Mouse (Mus musculus) cerebellum, adult 2 months (tissue): ENCODE measurements around the gene Cyp4f39. TPM values are rescaled to one million over a fixed set of nuclear protein-coding genes. Genes with fewer than 3 reads are reported as not detected.
"Not testable (repeated sequence)": the region's sequence is repeated elsewhere in the genome, so short reads cannot be mapped to it uniquely, and the experiment has no call there.

Experiments used
- DNase-seq, 2 experiments: peaks; one replicate each; pipeline ENCODE4 v3.0.0; 2021
- H3K27ac ChIP-seq: fragments of 200-500 bp; 2 replicates; pipeline ENCODE4 v1.5.1; 2012; ENCODE audit warnings: low read length, control low read depth, inconsistent platforms; ENCODE audit not compliant: insufficient read depth
- H3K27me3 ChIP-seq: fragments of 200-500 bp; 2 replicates; pipeline ENCODE4 v1.6.1; 2012; ENCODE audit warnings: inconsistent platforms, mild to moderate bottlenecking, low read length, moderate library complexity; ENCODE audit not compliant: control insufficient read depth, insufficient read depth
- H3K4me1 ChIP-seq: fragments of 200-500 bp; 2 replicates; pipeline ENCODE4 v1.6.1; 2011; ENCODE audit warnings: low read length; ENCODE audit not compliant: control insufficient read depth, insufficient read depth
- H3K4me3 ChIP-seq: fragments of 200-500 bp; replicated peaks from 2 replicates; pipeline ENCODE3; 2011; ENCODE audit warnings: mild to moderate bottlenecking, low read depth, low read length, control low read depth; ENCODE audit not compliant: insufficient read depth
- CTCF ChIP-seq: fragments of 200-500 bp; IDR thresholded peaks from 2 replicates; pipeline ENCODE4 v1.5.1; 2011; ENCODE audit warnings: low read depth, mild to moderate bottlenecking, control low read depth, low read length, moderate library complexity, borderline replicate concordance; ENCODE audit not compliant: insufficient read depth
- POLR2A ChIP-seq: fragments of 200-500 bp; IDR thresholded peaks from 2 replicates; pipeline ENCODE4 v1.6.1; 2011; ENCODE audit warnings: low read length, control low read depth, borderline replicate concordance; ENCODE audit not compliant: insufficient read depth
- WGBS: fragments of 180-500 bp; shearing (Covaris S2); methylation state at CpG from one replicate; pipeline ENCODE4 v1.1.7; 2018; 5-methylcytosine and 5-hydroxymethylcytosine counted together
- polyA plus RNA-seq: library from polyadenylated mRNA; depleted of rRNA; stranded (reverse); fragments of >200 nt; gene quantifications from 2 replicates; pipeline ENCODE4 v1.2.3, GENCODE M21; 2012; rRNA removed

Gene Cyp4f39
- polyA plus RNA-seq, 1 experiment: 0.18 TPM

- H3K4me1 ChIP-seq, H3K27me3 ChIP-seq: not testable (repeated sequence)
- peak within 1 kb of the TSS; percentile 2; the same call in 1 of the 2 replicates for H3K27ac ChIP-seq
- DNase-seq: peak; percentile 90 to 91
- TF ChIP-seq POLR2A: peak; percentile 45; the same call in 1 of the 2 replicates
- 7% methylated on average over 5 of the region's 5 CpGs for WGBS
- H3K4me3 ChIP-seq: peak within 1 kb of the TSS; percentile 77
Observed at GRCm38 (mm10) chr17:32536051-32536866, 83.7 kb downstream of the Cyp4f39 start, which contains the start of gene Cyp4f16. Gene Cyp4f16, plus strand, starts transcription at chr17:32536558.

- TF ChIP-seq CTCF: no peak
- WGBS: 29% methylated on average over 5 of the region's 5 CpGs
- peak; percentile 45 to 56 for DNase-seq
Observed at GRCm38 (mm10) chr17:32536867-32537250, 84.3 kb downstream of the Cyp4f39 start.

More at GRCm38 (mm10) chr17:32536867-32537250, 84.3 kb downstream of the Cyp4f39 start:
- H3K27ac ChIP-seq: peak overlapping the region; percentile 2; the same call in 1 of the 2 replicates
- peak overlapping the region; percentile 77 for H3K4me3 ChIP-seq
- H3K27me3 ChIP-seq: no peaks in the 10 kb centered on the region
- H3K4me1 ChIP-seq: no peaks in the 10 kb centered on the region; the same call in 1 of the 2 replicates

Other genes with a start within 250 kb of the Cyp4f39 start
- gene Brd4, start 168.0 kb upstream of the Cyp4f39 start, polyA plus RNA-seq: 54.5 and 55.0 TPM in 2 replicates
- 117 and 127 TPM in 2 replicates for gene Akap8, start 131.5 kb upstream of the Cyp4f39 start, polyA plus RNA-seq
- 279 and 287 TPM in 2 replicates for gene Akap8l, start 102.1 kb upstream of the Cyp4f39 start, polyA plus RNA-seq
- gene Wiz, start 63.3 kb upstream of the Cyp4f39 start, polyA plus RNA-seq: 48.5 and 51.2 TPM in 2 replicates
- gene Rasal3, start 49.1 kb upstream of the Cyp4f39 start, polyA plus RNA-seq: 0.92 and 1.2 TPM in 2 replicates
- gene Pglyrp2, start 28.6 kb upstream of the Cyp4f39 start, polyA plus RNA-seq: not detected in 2 replicates
- 6.8 and 7.8 TPM in 2 replicates for gene Cyp4f17, start 53.3 kb downstream of the Cyp4f39 start, polyA plus RNA-seq
- gene Cyp4f16, start 83.8 kb downstream of the Cyp4f39 start, polyA plus RNA-seq: 21.8 and 24.6 TPM in 2 replicates
- not detected in 2 replicates for gene Cyp4f37, start 168.6 kb downstream of the Cyp4f39 start, polyA plus RNA-seq
- not detected in 2 replicates for gene Cyp4f40, start 206.2 kb downstream of the Cyp4f39 start, polyA plus RNA-seq
- 5.1 and 5.9 TPM in 2 replicates for gene Cyp4f15, start 232.9 kb downstream of the Cyp4f39 start, polyA plus RNA-seq